Mouse (Mus musculus): ENCODE results near the gene Gmds. TPM values are rescaled to one million over a fixed set of nuclear protein-coding genes. Genes with fewer than 3 reads are reported as not detected.

The Gmds gene
- polyA plus RNA-seq, 1 experiment = 230 TPM

GRCm38 (mm10) chr13:31779281-31779981 lies 559.1 kb downstream of the Gmds start:
- Histone ChIP-seq H3K4me1 (ENCODE audit: control insufficient read depth, insufficient read depth, insufficient read length, low read length) (peaks cover 4% of the 10 kb centered on the region; the same call in 1 of the 2 replicates), H3K4me3 (ENCODE audit: low read depth, low read length) (no peak overlapping the region), H3K36me3 (ENCODE audit: control insufficient read depth, insufficient read depth, low read length) (no peaks in the 10 kb centered on the region), H3K27me3 (ENCODE audit: control insufficient read depth, insufficient read depth, low read length) (no peaks in the 10 kb centered on the region), H3K27ac (ENCODE audit: insufficient read depth, low read depth, low read length) (no peak overlapping the region)
- WGBS = 18% methylated on average over 17 of the region's 17 CpGs
- TF ChIP-seq POLR2A (IDR thresholded peaks at IDR 0.05; ENCODE audit: low read depth, low read length) (no peak), CTCF (IDR thresholded peaks at IDR 0.05; ENCODE audit: extremely low read depth, insufficient read length, insufficient replicate concordance, low read depth, low read length) (no peak)

GRCm38 (mm10) chr13:31775762-31776161 lies 562.8 kb downstream of the Gmds start:
- no peak overlapping the region for H3K27ac ChIP-seq (ENCODE audit: insufficient read depth, low read depth, low read length)
- H3K27me3 ChIP-seq (ENCODE audit: control insufficient read depth, insufficient read depth, low read length) = no peaks in the 10 kb centered on the region
- peaks cover 4% of the 10 kb centered on the region; the same call in 1 of the 2 replicates for H3K4me1 ChIP-seq (ENCODE audit: control insufficient read depth, insufficient read depth, insufficient read length, low read length)
- TF ChIP-seq CTCF (IDR thresholded peaks at IDR 0.05; ENCODE audit: extremely low read depth, insufficient read length, insufficient replicate concordance, low read depth, low read length) (no peak), POLR2A (IDR thresholded peaks at IDR 0.05; ENCODE audit: low read depth, low read length) (no peak)
- no peak overlapping the region for H3K4me3 ChIP-seq (ENCODE audit: low read depth, low read length)
- WGBS = 59% methylated on average over 5 of the region's 5 CpGs
- H3K36me3 ChIP-seq (ENCODE audit: control insufficient read depth, insufficient read depth, low read length) = no peaks in the 10 kb centered on the region

GRCm38 (mm10) chr13:31772882-31773281 lies 565.7 kb downstream of the Gmds start:
- Histone ChIP-seq H3K27ac (ENCODE audit: insufficient read depth, low read depth, low read length) (no peak overlapping the region), H3K4me1 (ENCODE audit: control insufficient read depth, insufficient read depth, insufficient read length, low read length) (no peaks in the 10 kb centered on the region), H3K27me3 (ENCODE audit: control insufficient read depth, insufficient read depth, low read length) (no peaks in the 10 kb centered on the region), H3K36me3 (ENCODE audit: control insufficient read depth, insufficient read depth, low read length) (no peaks in the 10 kb centered on the region), H3K4me3 (ENCODE audit: low read depth, low read length) (no peak overlapping the region)
- WGBS = 83% methylated on average over 5 of the region's 5 CpGs
- TF ChIP-seq POLR2A (IDR thresholded peaks at IDR 0.05; ENCODE audit: low read depth, low read length) (no peak), CTCF (IDR thresholded peaks at IDR 0.05; ENCODE audit: extremely low read depth, insufficient read length, insufficient replicate concordance, low read depth, low read length) (no peak)
